Mouse (Mus musculus) heart, adult 2 months (tissue): ENCODE data around the gene Gm26566.
A peak's percentile ranks its signal among the peaks of the same experiment; 100 is the strongest.
"Not testable (repeated sequence)": the region's sequence is repeated elsewhere in the genome, so short reads cannot be mapped to it uniquely, and the experiment has no call there.

Experiments
- CTCF ChIP-seq: fragments of 200-600 bp; IDR thresholded peaks from 2 replicates; pipeline ENCODE4 v1.8.1; 2022; ENCODE audit warnings: antibody characterized with exemption, mild to moderate bottlenecking, moderate library complexity
- EP300 ChIP-seq: fragments of 200-500 bp; IDR thresholded peaks from 2 replicates; pipeline ENCODE4 v1.6.1; 2011; ENCODE audit warnings: low read depth, low read length, control low read depth; ENCODE audit not compliant: insufficient read depth
- POLR2A ChIP-seq: fragments of 200-500 bp; IDR thresholded peaks from 2 replicates; pipeline ENCODE4 v1.6.1; 2011; ENCODE audit warnings: mild to moderate bottlenecking, low read depth, low read length, control low read depth; ENCODE audit not compliant: insufficient read depth

DNA sequence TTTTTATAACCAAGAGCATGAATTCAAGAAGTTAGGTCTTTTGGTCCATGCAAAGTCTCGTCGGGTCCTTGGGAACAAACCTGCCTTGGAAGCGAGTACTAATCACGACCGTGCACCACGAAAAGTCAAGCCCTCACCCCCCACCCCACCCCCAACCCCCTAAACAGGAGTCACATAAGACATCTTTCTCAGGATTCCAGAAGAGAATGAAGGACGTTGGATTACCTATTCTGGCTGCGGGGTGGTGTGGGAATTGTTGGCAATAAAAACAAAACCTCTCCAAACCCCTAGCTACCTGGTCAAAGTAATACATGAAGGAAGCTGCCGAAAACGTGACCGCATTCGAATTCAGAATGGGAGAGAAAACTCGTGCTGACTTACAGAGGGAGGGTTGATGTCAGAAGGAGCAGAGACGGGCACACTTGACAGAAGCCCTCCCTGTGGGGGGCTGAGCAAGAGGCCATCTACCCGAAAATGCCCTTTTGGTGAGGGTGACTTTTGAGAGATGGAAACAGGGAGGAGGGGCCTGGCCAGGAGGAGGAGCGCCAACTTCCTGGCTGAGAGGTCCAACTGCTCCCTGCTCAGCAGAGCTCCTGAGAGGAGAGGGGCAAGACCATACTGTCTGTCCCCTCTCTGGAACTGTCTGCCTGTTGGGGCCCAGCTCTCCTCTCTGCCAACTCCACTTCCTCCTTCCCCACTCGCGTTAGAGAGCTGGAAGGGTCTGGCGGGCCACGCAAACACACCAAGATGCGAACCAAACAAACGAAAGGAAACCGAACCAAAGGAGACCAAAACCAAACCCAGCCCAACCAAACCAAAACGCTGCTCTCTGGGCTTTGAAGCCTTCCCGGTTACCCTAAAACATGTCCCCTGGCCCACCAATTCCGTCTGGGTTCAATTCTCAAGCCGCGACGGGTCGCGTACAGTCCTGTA, 35.2 kb downstream of the Gm26566 start:
- not testable (repeated sequence) for TF ChIP-seq CTCF, EP300
- TF ChIP-seq POLR2A = peak; percentile 65; the same call in 1 of the 2 replicates
